Mouse (Mus musculus): ENCODE results near the gene Cyb561d1. TPM values are rescaled to one million over a fixed set of nuclear protein-coding genes. Genes with fewer than 3 reads are reported as not detected.

Gene Cyb561d1
- polyA plus RNA-seq, 1 experiment from 2014 or later: 2.0 TPM

DNA sequence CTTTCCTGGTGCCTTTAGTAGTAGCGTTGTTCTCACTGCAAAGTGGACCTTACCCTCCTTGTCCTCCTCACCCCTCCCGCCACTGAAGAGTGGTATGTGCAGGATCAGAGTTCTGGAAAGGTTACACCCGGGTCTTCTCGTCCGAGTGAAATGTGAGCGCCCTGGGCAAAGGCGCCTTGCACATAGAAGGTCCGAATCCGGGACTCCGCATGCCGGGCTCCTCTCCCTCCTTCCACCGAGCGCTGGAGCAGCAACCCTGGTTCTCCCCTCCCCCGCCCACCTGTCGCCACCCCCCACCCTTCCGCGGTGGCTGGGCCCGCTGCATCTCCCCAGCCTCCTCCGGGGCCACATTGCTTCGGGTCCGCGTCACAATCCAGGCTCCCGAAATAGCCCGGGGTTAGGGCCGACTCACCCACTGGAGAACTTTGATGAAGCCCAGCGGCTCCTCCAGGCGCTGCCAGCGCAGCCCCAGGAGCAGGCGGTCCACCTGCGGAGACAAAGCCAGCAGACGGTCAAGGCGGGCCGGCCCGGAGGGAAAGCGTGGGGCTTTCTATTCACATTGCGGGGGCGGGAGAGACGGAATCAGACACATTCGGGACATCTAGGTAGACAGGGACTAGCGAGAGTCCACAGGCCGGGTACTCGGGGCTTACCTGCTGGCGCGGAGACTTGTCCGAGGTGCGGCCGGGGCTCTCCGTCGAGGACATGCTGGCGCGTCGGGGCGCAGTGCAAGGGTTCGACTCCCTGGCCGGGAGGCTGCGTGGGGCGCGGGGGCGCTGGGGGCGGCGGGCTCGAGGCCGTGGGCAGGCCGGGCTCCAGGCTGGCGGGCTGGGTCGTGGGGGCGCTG lies 24.9 kb upstream of the Cyb561d1 start:
- WGBS: 2% methylated on average over 66 of the region's 67 CpGs
- H3K4me2 ChIP-seq (ENCODE audit: low read depth, low read length): peak overlapping the region; percentile 58
- peaks cover 8% of the 10 kb centered on the region; the same call in 1 of the 2 replicates for H3K4me1 ChIP-seq (ENCODE audit: control insufficient read depth, insufficient read depth, low read length)
- H3K4me3 ChIP-seq (ENCODE audit: low read depth, low read length): peak overlapping the region; percentile 29
- H3K9ac ChIP-seq (replicated peaks; ENCODE audit: low read depth, low read length): 0 out of 2 replicates have a peak overlapping the region, but pooled peaks have one; percentile 21
- ATAC-seq (ENCODE audit: low read depth): peak; percentile 44; the same call in 1 of the 2 replicates
- H3K27me3 ChIP-seq (ENCODE audit: control insufficient read depth, insufficient read depth, low read length): peaks cover 30% of the 10 kb centered on the region
- H3K9me3 ChIP-seq (ENCODE audit: control insufficient read depth, low read length): no peaks in the 10 kb centered on the region
- H3K36me3 ChIP-seq (ENCODE audit: control insufficient read depth, insufficient read depth, low read length): no peaks in the 10 kb centered on the region
- H3K27ac ChIP-seq (ENCODE audit: low read depth, low read length): no peak overlapping the region

GRCm38 (mm10) chr3:108220661-108221060 lies 19.6 kb upstream of the Cyb561d1 start:
- 79% methylated on average over 3 of the region's 3 CpGs for WGBS
- H3K27me3 ChIP-seq (ENCODE audit: control insufficient read depth, insufficient read depth, low read length): peaks cover 11% of the 10 kb centered on the region
- no peaks in the 10 kb centered on the region for H3K9me3 ChIP-seq (ENCODE audit: control insufficient read depth, low read length)
- H3K36me3 ChIP-seq (ENCODE audit: control insufficient read depth, insufficient read depth, low read length): no peaks in the 10 kb centered on the region
- H3K4me3 ChIP-seq (ENCODE audit: low read depth, low read length): no peak overlapping the region
- H3K4me2 ChIP-seq (ENCODE audit: low read depth, low read length): no peak overlapping the region
- no peak for ATAC-seq (ENCODE audit: low read depth)
- H3K27ac ChIP-seq (ENCODE audit: low read depth, low read length): no peak overlapping the region
- no peaks in the 10 kb centered on the region for H3K4me1 ChIP-seq (ENCODE audit: control insufficient read depth, insufficient read depth, low read length)
- H3K9ac ChIP-seq (replicated peaks; ENCODE audit: low read depth, low read length): no peak overlapping the region

GRCm38 (mm10) chr3:108214734-108215133 lies 13.7 kb upstream of the Cyb561d1 start:
- H3K27ac ChIP-seq (ENCODE audit: low read depth, low read length): no peak overlapping the region
- no peaks in the 10 kb centered on the region for H3K36me3 ChIP-seq (ENCODE audit: control insufficient read depth, insufficient read depth, low read length)
- ATAC-seq (ENCODE audit: low read depth): no peak
- no peaks in the 10 kb centered on the region for H3K9me3 ChIP-seq (ENCODE audit: control insufficient read depth, low read length)
- no peaks in the 10 kb centered on the region; the same call in 1 of the 2 replicates for H3K27me3 ChIP-seq (ENCODE audit: control insufficient read depth, insufficient read depth, low read length)
- no peak overlapping the region for H3K4me3 ChIP-seq (ENCODE audit: low read depth, low read length)
- no peak overlapping the region for H3K4me2 ChIP-seq (ENCODE audit: low read depth, low read length)
- 20% methylated on average over 5 of the region's 5 CpGs for WGBS
- H3K4me1 ChIP-seq (ENCODE audit: control insufficient read depth, insufficient read depth, low read length): no peaks in the 10 kb centered on the region; the same call in 1 of the 2 replicates
- H3K9ac ChIP-seq (replicated peaks; ENCODE audit: low read depth, low read length): no peak overlapping the region

DNA sequence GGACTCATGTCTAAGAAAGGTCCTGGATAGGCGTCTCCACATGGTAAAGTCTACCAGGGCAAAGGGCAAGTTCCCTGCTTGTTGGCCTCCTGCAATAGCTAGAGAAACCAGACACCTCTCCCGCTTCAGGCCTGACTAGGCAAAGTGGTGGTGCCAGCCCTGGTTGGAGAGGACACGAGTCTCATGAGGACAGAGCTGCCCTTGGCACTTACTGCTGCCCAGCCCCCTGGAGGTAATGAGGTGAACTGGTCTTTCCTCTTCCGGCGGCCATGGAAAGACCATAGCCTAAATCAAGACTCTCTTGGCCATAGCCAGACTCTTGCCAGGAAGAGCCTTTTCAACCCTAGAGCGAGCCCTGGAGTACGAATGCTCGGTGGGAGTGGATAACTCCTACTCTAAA lies 11.4 kb upstream of the Cyb561d1 start:
- H3K9me3 ChIP-seq (ENCODE audit: control insufficient read depth, low read length): no peaks in the 10 kb centered on the region
- no peaks in the 10 kb centered on the region; the same call in 1 of the 2 replicates for H3K27me3 ChIP-seq (ENCODE audit: control insufficient read depth, insufficient read depth, low read length)
- no peak overlapping the region for H3K4me2 ChIP-seq (ENCODE audit: low read depth, low read length)
- H3K4me3 ChIP-seq (ENCODE audit: low read depth, low read length): no peak overlapping the region
- H3K36me3 ChIP-seq (ENCODE audit: control insufficient read depth, insufficient read depth, low read length): 0 out of 2 replicates have a peak, but pooled peaks cover 5% of the 10 kb centered on the region
- 91% methylated on average over 8 of the region's 8 CpGs for WGBS
- peaks cover 11% of the 10 kb centered on the region for H3K4me1 ChIP-seq (ENCODE audit: control insufficient read depth, insufficient read depth, low read length)
- no peak overlapping the region for H3K9ac ChIP-seq (replicated peaks; ENCODE audit: low read depth, low read length)
- ATAC-seq (ENCODE audit: low read depth): no peak
- no peak overlapping the region for H3K27ac ChIP-seq (ENCODE audit: low read depth, low read length)

DNA sequence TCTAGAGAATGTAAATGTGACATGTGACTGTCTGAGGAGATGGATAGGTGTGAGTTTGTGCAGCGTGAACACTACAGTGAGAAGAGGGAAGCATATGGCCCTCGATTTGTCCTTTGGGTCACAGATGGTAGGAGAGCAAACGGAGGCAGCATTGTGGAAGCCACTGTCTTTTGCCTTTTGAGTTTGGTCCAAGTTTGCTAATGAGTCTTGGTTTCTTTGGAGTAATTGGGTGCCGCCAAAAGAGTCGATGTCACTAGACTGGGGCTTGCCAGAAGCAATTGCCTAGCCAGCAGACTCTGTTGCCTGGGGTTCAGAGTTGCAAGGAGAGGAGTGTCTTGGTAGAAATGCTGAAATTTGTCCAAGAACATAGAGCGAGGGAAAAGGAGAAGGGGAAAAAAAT lies 10.8 kb upstream of the Cyb561d1 start:
- Histone ChIP-seq H3K27me3 (ENCODE audit: control insufficient read depth, insufficient read depth, low read length) (no peaks in the 10 kb centered on the region; the same call in 1 of the 2 replicates), H3K9ac (replicated peaks; ENCODE audit: low read depth, low read length) (no peak overlapping the region), H3K27ac (ENCODE audit: low read depth, low read length) (no peak overlapping the region; the same call in 1 of the 2 replicates), H3K4me1 (ENCODE audit: control insufficient read depth, insufficient read depth, low read length) (peaks cover 11% of the 10 kb centered on the region), H3K36me3 (ENCODE audit: control insufficient read depth, insufficient read depth, low read length) (peaks cover 10% of the 10 kb centered on the region; the same call in 1 of the 2 replicates), H3K4me3 (ENCODE audit: low read depth, low read length) (peak overlapping the region; percentile 64; the same call in 1 of the 2 replicates), H3K9me3 (ENCODE audit: control insufficient read depth, low read length) (no peaks in the 10 kb centered on the region), H3K4me2 (ENCODE audit: low read depth, low read length) (peak overlapping the region; percentile 58; the same call in 1 of the 2 replicates)
- 51% methylated on average over 6 of the region's 6 CpGs for WGBS
- ATAC-seq (ENCODE audit: low read depth): no peak

- Histone ChIP-seq H3K9me3 (ENCODE audit: control insufficient read depth, low read length) (no peaks in the 10 kb centered on the region), H3K36me3 (ENCODE audit: control insufficient read depth, insufficient read depth, low read length) (peaks cover 21% of the 10 kb centered on the region; the same call in 1 of the 2 replicates), H3K9ac (replicated peaks; ENCODE audit: low read depth, low read length) (peak within 1 kb of the TSS; percentile 87), H3K27me3 (ENCODE audit: control insufficient read depth, insufficient read depth, low read length) (no peaks in the 10 kb centered on the region; the same call in 1 of the 2 replicates), H3K4me2 (ENCODE audit: low read depth, low read length) (peak within 1 kb of the TSS; percentile 96), H3K4me1 (ENCODE audit: control insufficient read depth, insufficient read depth, low read length) (peaks cover 11% of the 10 kb centered on the region), H3K27ac (ENCODE audit: low read depth, low read length) (peak within 1 kb of the TSS; percentile 97), H3K4me3 (ENCODE audit: low read depth, low read length) (peak within 1 kb of the TSS; percentile 64)
- peak; percentile 91 for ATAC-seq (ENCODE audit: low read depth)
- WGBS: 0% methylated on average over 14 of the region's 14 CpGs
Measured at GRCm38 (mm10) chr3:108210771-108211139, 9.7 kb upstream of the Cyb561d1 start, which contains the start of gene Atxn7l2. Gene Atxn7l2 (minus strand): TSS chr3:108210934.

- Histone ChIP-seq H3K27ac (ENCODE audit: low read depth, low read length) (peak overlapping the region; percentile 97), H3K4me2 (ENCODE audit: low read depth, low read length) (peak overlapping the region; percentile 96), H3K4me1 (ENCODE audit: control insufficient read depth, insufficient read depth, low read length) (peaks cover 11% of the 10 kb centered on the region), H3K9ac (replicated peaks; ENCODE audit: low read depth, low read length) (peak overlapping the region; percentile 87), H3K36me3 (ENCODE audit: control insufficient read depth, insufficient read depth, low read length) (peaks cover 27% of the 10 kb centered on the region; the same call in 1 of the 2 replicates), H3K4me3 (ENCODE audit: low read depth, low read length) (peak overlapping the region; percentile 64), H3K27me3 (ENCODE audit: control insufficient read depth, insufficient read depth, low read length) (no peaks in the 10 kb centered on the region; the same call in 1 of the 2 replicates), H3K9me3 (ENCODE audit: control insufficient read depth, low read length) (no peaks in the 10 kb centered on the region)
- WGBS: 0% methylated on average over 54 of the region's 72 CpGs
- ATAC-seq (ENCODE audit: low read depth): peak; percentile 95
Measured at GRCm38 (mm10) chr3:108209946-108210770, 9.1 kb upstream of the Cyb561d1 start.

GRCm38 (mm10) chr3:108209536-108209935 lies 8.5 kb upstream of the Cyb561d1 start:
- Histone ChIP-seq H3K4me2 (ENCODE audit: low read depth, low read length) (peak overlapping the region; percentile 96), H3K27ac (ENCODE audit: low read depth, low read length) (peak overlapping the region; percentile 97), H3K4me3 (ENCODE audit: low read depth, low read length) (peak overlapping the region; percentile 64), H3K9ac (replicated peaks; ENCODE audit: low read depth, low read length) (peak overlapping the region; percentile 87), H3K36me3 (ENCODE audit: control insufficient read depth, insufficient read depth, low read length) (peaks cover 33% of the 10 kb centered on the region; the same call in 1 of the 2 replicates), H3K27me3 (ENCODE audit: control insufficient read depth, insufficient read depth, low read length) (no peaks in the 10 kb centered on the region; the same call in 1 of the 2 replicates), H3K4me1 (ENCODE audit: control insufficient read depth, insufficient read depth, low read length) (peaks cover 11% of the 10 kb centered on the region), H3K9me3 (ENCODE audit: control insufficient read depth, low read length) (no peaks in the 10 kb centered on the region)
- no peak for ATAC-seq (ENCODE audit: low read depth)
- WGBS: 8% methylated on average over 8 of the region's 8 CpGs

Data from neural tube, embryonic 14.5 days (tissue).